16 mouse cellular contexts compared by ENCODE assay signal in genomic region chr4:152691735-152692134, GRCm38 (mm10).
DNase-seq lines count a peak whose midpoint lies in the region; ATAC-seq lines count a peak whose summit lies in the region.
"Had no signal": no experiment of that assay in that cellular context is flagged by ENCODE, and none has a peak within 500 bp of the region (broad histone marks: within the 10 kb centered on the region; RNA-seq: fewer than 3 reads in every experiment).

No protein-coding gene starts in this region.

- no peak overlapping the region for H3K4me2 ChIP-seq in hindbrain, embryonic 15.5 days
- H3K4me2 ChIP-seq in hindbrain, embryonic 14.5 days (replicated peaks), result no peak overlapping the region
- H3K4me2 ChIP-seq in midbrain, embryonic 15.5 days, result no peak overlapping the region
- H3K4me2 ChIP-seq: forebrain, embryonic 13.5 days; limb, embryonic 12.5 days; liver, embryonic 13.5 days; lung, embryonic 15.5 days had no signal

- peaks cover 14% of the 10 kb centered on the region for H3K4me1 ChIP-seq in hindbrain, embryonic 15.5 days (replicated peaks)
- H3K4me1 ChIP-seq in hindbrain, embryonic 14.5 days (replicated peaks; ENCODE audit: control insufficient read depth, insufficient read depth, low read length), result peaks cover 5% of the 10 kb centered on the region
- H3K4me1 ChIP-seq in midbrain, embryonic 15.5 days, result peaks cover 22% of the 10 kb centered on the region
- H3K4me1 ChIP-seq: limb, embryonic 12.5 days; liver, embryonic 13.5 days; lung, embryonic 15.5 days had no signal

- DNase-seq in hindbrain, embryonic 14.5 days (ENCODE audit: low spot score), result no peak
- DNase-seq in kidney, postnatal 4 days, result peak; percentile 26 to 40
- DNase-seq in kidney, adult 18-20 months, result no peak
- peak; percentile 35 for DNase-seq in embryo, embryonic 10 days (ENCODE audit: low spot score)
- DNase-seq in c-Kit-positive CD71-positive TER-119-positive erythroid progenitor cells, embryonic 14.5 days (ENCODE audit: low spot score), result no peak
- DNase-seq in urinary bladder, adult 2 months (ENCODE audit: low spot score), result no peak
- DNase-seq: adrenal gland, postnatal 10 days; heart, postnatal 4 days; liver, embryonic 13.5 days; thymus, adult 18-20 months had no signal

- ATAC-seq in hindbrain, embryonic 15.5 days (ENCODE audit: low FRiP score, low read depth), result no peak
- no peak for ATAC-seq in hindbrain, embryonic 14.5 days (ENCODE audit: low FRiP score)
- no peak for ATAC-seq in midbrain, embryonic 15.5 days (replicated peaks)
- ATAC-seq: forebrain, embryonic 13.5 days; intestine, postnatal 0 days had no signal

- WGBS in hindbrain, embryonic 15.5 days, result 43% methylated on average over 12 of the region's 12 CpGs
- 44% methylated on average over 12 of the region's 12 CpGs for WGBS in hindbrain, embryonic 14.5 days
- 22% methylated on average over 12 of the region's 12 CpGs for WGBS in midbrain, embryonic 15.5 days

- H3K27ac ChIP-seq in hindbrain, embryonic 15.5 days (replicated peaks), result peak overlapping the region; percentile 59; the same call in 1 of the 2 replicates
- H3K27ac ChIP-seq in hindbrain, embryonic 14.5 days, result no peak overlapping the region
- peak overlapping the region; percentile 45 for H3K27ac ChIP-seq in midbrain, embryonic 15.5 days
- H3K27ac ChIP-seq: forebrain, embryonic 13.5 days; limb, embryonic 12.5 days; liver, embryonic 13.5 days; lung, embryonic 15.5 days had no signal

- no peaks in the 10 kb centered on the region for H3K27me3 ChIP-seq in hindbrain, embryonic 15.5 days
- H3K27me3 ChIP-seq in hindbrain, embryonic 14.5 days (ENCODE audit: control insufficient read depth, insufficient read depth, low read length), result no peaks in the 10 kb centered on the region
- no peaks in the 10 kb centered on the region for H3K27me3 ChIP-seq in midbrain, embryonic 15.5 days (replicated peaks)
- H3K27me3 ChIP-seq: forebrain, embryonic 13.5 days; liver, embryonic 13.5 days; lung, embryonic 15.5 days had no signal

- H3K9ac ChIP-seq in hindbrain, embryonic 15.5 days, result no peak overlapping the region
- H3K9ac ChIP-seq in hindbrain, embryonic 14.5 days, result no peak overlapping the region
- no peak overlapping the region for H3K9ac ChIP-seq in midbrain, embryonic 15.5 days
- H3K9ac ChIP-seq: forebrain, embryonic 13.5 days; limb, embryonic 12.5 days; liver, embryonic 13.5 days; lung, embryonic 15.5 days had no signal

- no peak overlapping the region for H3K4me3 ChIP-seq in hindbrain, embryonic 15.5 days
- H3K4me3 ChIP-seq in hindbrain, embryonic 14.5 days (replicated peaks; ENCODE audit: low read length), result no peak overlapping the region
- H3K4me3 ChIP-seq in midbrain, embryonic 15.5 days, result no peak overlapping the region
- H3K4me3 ChIP-seq: forebrain, embryonic 13.5 days; limb, embryonic 12.5 days; liver, embryonic 13.5 days; lung, embryonic 15.5 days had no signal

- H3K36me3 ChIP-seq in hindbrain, embryonic 15.5 days, result no peaks in the 10 kb centered on the region
- H3K36me3 ChIP-seq in hindbrain, embryonic 14.5 days (replicated peaks; ENCODE audit: control insufficient read depth, insufficient read depth), result no peaks in the 10 kb centered on the region
- H3K36me3 ChIP-seq in midbrain, embryonic 15.5 days (replicated peaks), result no peaks in the 10 kb centered on the region
- H3K36me3 ChIP-seq: limb, embryonic 12.5 days; liver, embryonic 13.5 days; lung, embryonic 15.5 days had no signal

- H3K9me3 ChIP-seq in hindbrain, embryonic 15.5 days, result no peaks in the 10 kb centered on the region
- H3K9me3 ChIP-seq in hindbrain, embryonic 14.5 days (ENCODE audit: control insufficient read depth, low read length), result no peaks in the 10 kb centered on the region
- no peaks in the 10 kb centered on the region for H3K9me3 ChIP-seq in midbrain, embryonic 15.5 days
- H3K9me3 ChIP-seq: forebrain, embryonic 13.5 days; lung, embryonic 15.5 days had no signal

Comparison
In these comparisons a context has a peak if more than half of its experiments do, and no peak if none do; other contexts are left out.
1. DNase-seq: peak in kidney, postnatal 4 days (2 of 2) and embryo, embryonic 10 days (single experiment); none in hindbrain, embryonic 14.5 days (single experiment), kidney, adult 18-20 months (single experiment), c-Kit-positive CD71-positive TER-119-positive erythroid progenitor cells, embryonic 14.5 days (single experiment) and urinary bladder, adult 2 months (single experiment).